Mouse (Mus musculus): Measurements from ENCODE around the gene Prkn. TPM values are rescaled to one million over a fixed set of nuclear protein-coding genes. Genes with fewer than 3 reads are reported as not detected.

Prkn gene
- total and polyA plus RNA-seq, 3 experiments = 0.86 to 5.7 (median 2.3) TPM

DNA sequence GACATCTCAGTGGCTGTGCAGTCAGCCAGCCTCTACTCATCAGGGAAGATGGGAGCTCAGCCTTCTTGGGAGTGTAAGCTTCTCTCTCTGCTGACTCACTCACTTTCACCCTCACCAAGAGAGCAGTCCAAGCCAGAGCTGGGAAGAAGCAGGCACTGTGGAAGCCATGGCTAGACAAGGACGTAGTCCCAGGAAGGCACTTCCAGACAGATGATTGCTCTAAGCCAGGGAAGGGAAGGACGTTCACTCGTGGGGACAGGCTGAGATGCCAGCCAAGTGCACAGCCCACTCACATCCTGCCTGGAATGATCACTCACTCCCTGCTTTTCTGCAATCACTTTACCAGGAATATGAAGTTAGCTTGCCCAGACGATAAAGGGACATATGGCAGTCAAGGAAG is 430.0 kb downstream of the Prkn start:
- H3K9me3 ChIP-seq (replicated peaks) = no peaks in the 10 kb centered on the region
- TF ChIP-seq TAL1 (conservative IDR thresholded peaks at IDR 0.05; ENCODE audit: low read depth, low read length) = no peak
- no peak for TF ChIP-seq GATA1 (IDR thresholded peaks at IDR 0.05; ENCODE audit: borderline replicate concordance, low read length)
- no peak for TF ChIP-seq CTCF (IDR thresholded peaks at IDR 0.05; ENCODE audit: low read depth, low read length)
- TF ChIP-seq POLR2AphosphoS5 (IDR thresholded peaks at IDR 0.05; ENCODE audit: insufficient replicate concordance, low read depth, low read length) = no peak
- TF ChIP-seq GATA2 (IDR thresholded peaks at IDR 0.05; ENCODE audit: borderline replicate concordance, low read depth, low read length) = no peak

DNA sequence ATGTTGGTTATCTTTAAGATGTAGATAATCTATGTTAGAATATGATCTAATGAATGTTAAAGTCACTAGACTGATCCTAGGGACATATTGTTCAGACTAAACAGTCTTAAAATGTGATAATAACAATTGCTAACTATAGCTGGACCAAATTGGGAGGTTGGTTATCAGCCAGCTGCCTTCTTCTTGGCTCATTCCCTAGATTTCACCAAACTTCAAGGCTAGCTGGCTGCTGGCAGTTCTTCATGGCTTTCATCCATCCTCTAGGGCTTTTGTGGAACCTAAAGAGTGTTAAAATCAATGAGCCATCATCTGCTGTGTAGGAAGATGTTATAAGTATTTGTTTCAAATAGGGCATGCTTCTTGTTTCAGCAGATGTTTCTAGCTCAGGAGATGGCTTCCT is 431.7 kb downstream of the Prkn start:
- H3K4me1 ChIP-seq (ENCODE audit: insufficient read depth, low read depth, low read length) = no peaks in the 10 kb centered on the region
- no peak for ATAC-seq (ENCODE audit: extremely low read depth, insufficient number of reproducible peaks, low FRiP score, poor library complexity, severe bottlenecking)
- H3K9me3 ChIP-seq (replicated peaks) = no peaks in the 10 kb centered on the region
- peaks cover 3% of the 10 kb centered on the region; the same call in 1 of the 2 replicates for H3K27me3 ChIP-seq (ENCODE audit: insufficient read depth, low read length)
- no peaks in the 10 kb centered on the region for H3K36me3 ChIP-seq (replicated peaks)
- DNase-seq (ENCODE audit: low spot score) = no peak
- no peak overlapping the region for H3K4me3 ChIP-seq (ENCODE audit: low read depth, low read length)
- TF ChIP-seq TAL1 (conservative IDR thresholded peaks at IDR 0.05; ENCODE audit: low read depth, low read length) (no peak), GATA1 (IDR thresholded peaks at IDR 0.05; ENCODE audit: borderline replicate concordance, low read length) (no peak), GATA2 (IDR thresholded peaks at IDR 0.05; ENCODE audit: borderline replicate concordance, low read depth, low read length) (no peak), POLR2AphosphoS5 (IDR thresholded peaks at IDR 0.05; ENCODE audit: insufficient replicate concordance, low read depth, low read length) (no peak), CTCF (IDR thresholded peaks at IDR 0.05; ENCODE audit: low read depth, low read length) (no peak)

More for the DNA sequence above, 430.0 kb downstream of the Prkn start:
- H3K4me1 ChIP-seq (ENCODE audit: insufficient read depth, low read depth, low read length) = no peaks in the 10 kb centered on the region
- ATAC-seq (ENCODE audit: extremely low read depth, insufficient number of reproducible peaks, low FRiP score, poor library complexity, severe bottlenecking) = no peak
- H3K4me3 ChIP-seq (ENCODE audit: low read depth, low read length) = no peak overlapping the region
- no peak for DNase-seq (ENCODE audit: low spot score)
- no peaks in the 10 kb centered on the region for H3K36me3 ChIP-seq (replicated peaks)
- H3K27me3 ChIP-seq (ENCODE audit: insufficient read depth, low read length) = peaks cover 3% of the 10 kb centered on the region; the same call in 1 of the 2 replicates

DNA sequence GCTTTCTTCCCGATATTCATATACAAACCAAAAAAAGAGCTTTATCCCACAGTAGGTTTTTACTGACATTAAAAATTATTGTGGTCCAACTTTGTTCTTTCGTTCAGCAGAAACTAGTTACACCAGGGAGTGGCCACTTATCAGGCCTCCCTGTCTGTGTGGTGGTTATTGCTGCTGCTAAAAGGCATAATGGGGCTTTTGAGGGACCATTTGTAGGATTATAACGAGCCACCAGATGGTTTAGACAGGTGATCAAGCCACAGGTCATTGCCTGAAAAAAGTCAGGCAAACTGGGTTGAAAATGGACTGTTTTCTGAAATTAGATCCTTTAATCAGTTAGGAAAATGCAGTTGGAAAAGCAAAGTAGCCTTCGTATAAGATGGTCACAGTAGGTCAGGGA is 444.1 kb downstream of the Prkn start:
- no peak for ATAC-seq (ENCODE audit: extremely low read depth, insufficient number of reproducible peaks, low FRiP score, poor library complexity, severe bottlenecking)

DNA sequence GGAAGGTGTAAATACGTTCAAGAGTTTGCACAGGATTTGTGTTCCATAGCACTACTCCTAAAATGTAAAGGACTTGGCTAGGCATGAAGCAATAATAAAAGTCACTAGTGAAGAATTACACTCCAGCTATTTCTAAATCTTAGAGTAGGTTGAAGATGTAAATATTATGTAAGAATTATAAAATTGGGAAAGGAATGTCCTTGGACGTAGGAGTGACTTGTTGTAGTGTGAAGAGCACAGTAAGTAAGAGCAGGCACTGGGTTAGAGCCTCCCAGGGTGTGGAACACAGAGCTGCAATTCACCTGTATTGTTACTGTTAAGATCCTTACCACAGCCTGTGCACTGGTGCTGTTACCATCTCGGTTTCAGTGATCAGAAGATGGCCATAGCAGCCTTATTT is 450.0 kb downstream of the Prkn start:
- no peak for TF ChIP-seq TAL1 (conservative IDR thresholded peaks at IDR 0.05; ENCODE audit: low read depth, low read length)
- Histone ChIP-seq H3K9me3 (replicated peaks) (no peaks in the 10 kb centered on the region), H3K4me1 (ENCODE audit: insufficient read depth, low read depth, low read length) (no peaks in the 10 kb centered on the region), H3K27me3 (ENCODE audit: insufficient read depth, low read length) (no peaks in the 10 kb centered on the region), H3K4me3 (ENCODE audit: low read depth, low read length) (no peak overlapping the region), H3K36me3 (replicated peaks) (no peaks in the 10 kb centered on the region)
- ATAC-seq (ENCODE audit: extremely low read depth, insufficient number of reproducible peaks, low FRiP score, poor library complexity, severe bottlenecking) (no peak), DNase-seq (ENCODE audit: low spot score) (no peak)

More for the DNA sequence above, 444.1 kb downstream of the Prkn start:
- Histone ChIP-seq H3K9me3 (replicated peaks) (no peaks in the 10 kb centered on the region), H3K36me3 (replicated peaks) (no peaks in the 10 kb centered on the region), H3K4me1 (ENCODE audit: insufficient read depth, low read depth, low read length) (no peaks in the 10 kb centered on the region), H3K4me3 (ENCODE audit: low read depth, low read length) (no peak overlapping the region), H3K27me3 (ENCODE audit: insufficient read depth, low read length) (no peaks in the 10 kb centered on the region)
- no peak for TF ChIP-seq POLR2AphosphoS5 (IDR thresholded peaks at IDR 0.05; ENCODE audit: insufficient replicate concordance, low read depth, low read length)
- TF ChIP-seq TAL1 (conservative IDR thresholded peaks at IDR 0.05; ENCODE audit: low read depth, low read length) = no peak
- no peak for TF ChIP-seq GATA2 (IDR thresholded peaks at IDR 0.05; ENCODE audit: borderline replicate concordance, low read depth, low read length)
- no peak for TF ChIP-seq GATA1 (IDR thresholded peaks at IDR 0.05; ENCODE audit: borderline replicate concordance, low read length)
- no peak for TF ChIP-seq CTCF (IDR thresholded peaks at IDR 0.05; ENCODE audit: low read depth, low read length)
- DNase-seq (ENCODE audit: low spot score) = no peak

DNA sequence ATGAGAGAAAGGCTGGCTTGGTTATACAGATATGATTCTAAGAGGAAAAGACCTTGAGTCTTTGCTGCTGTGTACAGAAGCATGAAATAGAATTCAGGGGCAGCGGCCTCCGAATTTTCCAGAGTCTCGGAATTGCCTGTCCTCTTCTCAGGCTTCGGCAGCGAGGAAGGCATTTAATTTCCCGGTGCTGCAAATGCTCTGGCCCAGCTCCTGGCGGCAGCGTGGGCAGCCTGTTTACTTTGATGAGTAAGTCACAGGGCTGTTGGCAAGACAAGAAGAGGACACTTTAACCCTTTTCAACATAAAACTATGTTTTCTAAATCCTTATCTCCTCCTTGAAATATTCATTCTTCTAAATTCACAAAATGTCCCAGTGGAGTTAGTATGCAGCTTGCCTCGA is 462.9 kb downstream of the Prkn start:
- ATAC-seq (ENCODE audit: extremely low read depth, insufficient number of reproducible peaks, low FRiP score, poor library complexity, severe bottlenecking) (no peak), DNase-seq (ENCODE audit: low spot score) (no peak)
- H3K9me3 ChIP-seq (replicated peaks) = no peaks in the 10 kb centered on the region
- H3K36me3 ChIP-seq (replicated peaks) = no peaks in the 10 kb centered on the region
- H3K4me1 ChIP-seq (ENCODE audit: insufficient read depth, low read depth, low read length) = no peaks in the 10 kb centered on the region
- TF ChIP-seq TAL1 (conservative IDR thresholded peaks at IDR 0.05; ENCODE audit: low read depth, low read length) (no peak), CTCF (IDR thresholded peaks at IDR 0.05; ENCODE audit: low read depth, low read length) (no peak), POLR2AphosphoS5 (IDR thresholded peaks at IDR 0.05; ENCODE audit: insufficient replicate concordance, low read depth, low read length) (no peak), GATA1 (IDR thresholded peaks at IDR 0.05; ENCODE audit: borderline replicate concordance, low read length) (no peak), GATA2 (IDR thresholded peaks at IDR 0.05; ENCODE audit: borderline replicate concordance, low read depth, low read length) (no peak)
- H3K4me3 ChIP-seq (ENCODE audit: low read depth, low read length) = no peak overlapping the region
- H3K27me3 ChIP-seq (ENCODE audit: insufficient read depth, low read length) = 0 out of 2 replicates have a peak, but pooled peaks cover 5% of the 10 kb centered on the region

DNA sequence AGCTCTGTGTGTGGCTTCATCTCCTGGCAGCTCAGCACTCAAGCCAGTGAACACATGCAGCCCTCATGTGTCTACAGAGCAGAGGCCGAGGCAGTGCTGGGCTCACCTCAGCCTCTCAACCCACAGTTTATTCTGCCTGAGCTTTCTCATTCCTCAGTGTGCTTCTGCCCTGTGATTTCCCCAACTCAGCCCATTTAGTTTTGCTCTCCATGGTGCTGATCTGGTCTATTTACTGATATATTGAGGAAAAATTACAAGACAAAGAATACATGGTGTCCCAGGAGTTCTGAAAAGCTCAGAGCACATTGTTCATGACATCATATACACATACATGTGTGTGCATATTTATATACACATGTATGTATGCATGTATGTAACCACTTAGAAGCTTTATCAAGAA is 469.7 kb downstream of the Prkn start:
- Histone ChIP-seq H3K36me3 (replicated peaks) (no peaks in the 10 kb centered on the region), H3K27me3 (ENCODE audit: insufficient read depth, low read length) (0 out of 2 replicates have a peak, but pooled peaks cover 2% of the 10 kb centered on the region), H3K4me1 (ENCODE audit: insufficient read depth, low read depth, low read length) (no peaks in the 10 kb centered on the region), H3K9me3 (replicated peaks) (no peaks in the 10 kb centered on the region), H3K4me3 (ENCODE audit: low read depth, low read length) (no peak overlapping the region)
- no peak for ATAC-seq (ENCODE audit: extremely low read depth, insufficient number of reproducible peaks, low FRiP score, poor library complexity, severe bottlenecking)
- no peak for TF ChIP-seq POLR2AphosphoS5 (IDR thresholded peaks at IDR 0.05; ENCODE audit: insufficient replicate concordance, low read depth, low read length)
- TF ChIP-seq TAL1 (conservative IDR thresholded peaks at IDR 0.05; ENCODE audit: low read depth, low read length) = no peak
- no peak for TF ChIP-seq GATA1 (IDR thresholded peaks at IDR 0.05; ENCODE audit: borderline replicate concordance, low read length)
- TF ChIP-seq CTCF (IDR thresholded peaks at IDR 0.05; ENCODE audit: low read depth, low read length) = no peak
- TF ChIP-seq GATA2 (IDR thresholded peaks at IDR 0.05; ENCODE audit: borderline replicate concordance, low read depth, low read length) = no peak
- no peak for DNase-seq (ENCODE audit: low spot score)

DNA sequence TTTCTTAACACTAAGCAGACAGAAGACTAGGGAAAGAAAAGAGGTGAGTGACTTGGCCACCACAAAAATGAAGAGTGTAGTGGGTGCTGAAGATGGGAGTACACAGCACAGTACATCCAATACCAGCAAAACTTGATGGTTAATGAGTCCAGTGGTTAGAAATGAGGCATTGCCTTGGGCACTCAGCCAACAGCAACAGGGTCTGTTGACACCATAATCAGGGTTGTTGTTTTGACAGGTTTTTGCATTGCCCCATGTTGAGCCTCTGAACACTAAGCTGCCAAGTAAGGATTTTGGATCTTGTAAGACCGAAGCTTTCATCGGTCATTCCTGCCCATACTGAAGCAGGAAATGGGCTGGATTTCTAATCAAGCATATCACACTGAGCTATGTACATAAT is 474.0 kb downstream of the Prkn start:
- Histone ChIP-seq H3K9me3 (replicated peaks) (no peaks in the 10 kb centered on the region), H3K4me1 (ENCODE audit: insufficient read depth, low read depth, low read length) (no peaks in the 10 kb centered on the region), H3K4me3 (ENCODE audit: low read depth, low read length) (no peak overlapping the region), H3K27me3 (ENCODE audit: insufficient read depth, low read length) (no peaks in the 10 kb centered on the region), H3K36me3 (replicated peaks) (no peaks in the 10 kb centered on the region)
- TF ChIP-seq CTCF (IDR thresholded peaks at IDR 0.05; ENCODE audit: low read depth, low read length) (no peak), GATA1 (IDR thresholded peaks at IDR 0.05; ENCODE audit: borderline replicate concordance, low read length) (no peak), GATA2 (IDR thresholded peaks at IDR 0.05; ENCODE audit: borderline replicate concordance, low read depth, low read length) (no peak), TAL1 (conservative IDR thresholded peaks at IDR 0.05; ENCODE audit: low read depth, low read length) (no peak), POLR2AphosphoS5 (IDR thresholded peaks at IDR 0.05; ENCODE audit: insufficient replicate concordance, low read depth, low read length) (no peak)
- DNase-seq (ENCODE audit: low spot score) = no peak
- ATAC-seq (ENCODE audit: extremely low read depth, insufficient number of reproducible peaks, low FRiP score, poor library complexity, severe bottlenecking) = no peak

Measured in G1E (cell line).